Mouse (Mus musculus): Measurements from ENCODE around the gene Ndufaf1.

DNA sequence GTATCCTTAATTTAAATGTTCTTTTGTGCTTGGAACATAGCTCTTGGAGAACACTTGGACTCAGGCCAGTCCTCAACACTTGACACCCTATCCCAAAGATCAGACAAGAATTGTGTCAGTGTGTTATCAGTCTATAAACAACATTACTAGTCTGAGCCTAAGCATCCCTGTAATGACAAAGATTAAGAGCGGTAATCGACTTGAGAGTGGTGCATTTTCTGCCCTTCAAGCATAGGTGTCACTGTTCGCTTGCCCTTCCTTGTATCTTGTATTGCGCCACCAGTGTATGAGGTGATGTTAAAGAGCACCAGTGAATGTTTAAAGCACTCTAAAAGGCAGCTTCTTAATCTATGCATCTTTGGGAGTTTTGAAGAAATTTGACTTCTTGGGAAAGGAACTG is 55.6 kb downstream of the Ndufaf1 start:
- TF ChIP-seq CTCF (IDR thresholded peaks at IDR 0.05; ENCODE audit: control insufficient read depth, insufficient read depth, insufficient read length), result no peak
- TF ChIP-seq MYOD1 (IDR thresholded peaks at IDR 0.05; ENCODE audit: control insufficient read depth, insufficient read length, low read depth), result no peak
